Mouse (Mus musculus) lung, adult 2 months (tissue): ENCODE measurements around the gene Atoh7.

ENCODE experiments used
- CTCF ChIP-seq: fragments of 200-500 bp; IDR thresholded peaks from 2 replicates; pipeline ENCODE4 v1.5.1; 2011; ENCODE audit warnings: mild to moderate bottlenecking, low read length, control low read depth; ENCODE audit not compliant: insufficient read depth
- POLR2A ChIP-seq: fragments of 200-500 bp; IDR thresholded peaks from 2 replicates; pipeline ENCODE4 v1.6.1; 2011; ENCODE audit warnings: low read depth, mild to moderate bottlenecking, control low read depth, low read length, borderline replicate concordance; ENCODE audit errors: extremely low read depth

- TF ChIP-seq CTCF (no peak), POLR2A (no peak)
Observed at GRCm38 (mm10) chr10:63100657-63101056, 1.2 kb downstream of the Atoh7 start.
